Mouse (Mus musculus) ES-Bruce4 (cell line): ENCODE measurements around the gene 1700125H20Rik.

Experiments used
- CTCF ChIP-seq: IDR thresholded peaks from one replicate; pipeline ENCODE4 v1.8.1; 2011; ENCODE audit warnings: low read depth, low read length
- POLR2A ChIP-seq: IDR thresholded peaks from one replicate; pipeline ENCODE4 v1.8.1; 2011; ENCODE audit warnings: low read length; ENCODE audit not compliant: insufficient read depth

GRCm38 (mm10) chr11:85196046-85196445 lies 25.8 kb downstream of the 1700125H20Rik start:
- TF ChIP-seq POLR2A (no peak), CTCF (no peak)
